Mouse (Mus musculus) gastrocnemius, postnatal 25 days (tissue): ENCODE measurements around the gene Zfp790. TPM values are rescaled to one million over a fixed set of nuclear protein-coding genes. Genes with fewer than 3 reads are reported as not detected.
A peak's percentile ranks its signal among the peaks of the same experiment; 100 is the strongest.
"Not testable (repeated sequence)": the region's sequence is repeated elsewhere in the genome, so short reads cannot be mapped to it uniquely, and the experiment has no call there.

Experiments used
- DNase-seq: peaks from one replicate; pipeline ENCODE4 v3.0.0; 2022
- microRNA-seq, 2 experiments: library from miRNA; unstranded; fragments of <30 nt; microRNA quantifications; one replicate each; pipeline ENCODE4 v1.2.0; 2021; ENCODE audit warnings: borderline replicate concordance in 2 of 2
- total RNA-seq, 2 experiments: library from RNA; stranded (reverse); gene quantifications; 1 replicate in 1 of 2; 2 replicates in 1 of 2; pipeline ENCODE4 v1.2.3; 2021

The Zfp790 gene
- total RNA-seq, 2 experiments from 2014 or later = 7.5 to 8.3 TPM

GRCm38 (mm10) chr7:29842105-29842504 is 26.2 kb downstream of the Zfp790 start:
- no peak for DNase-seq

DNA sequence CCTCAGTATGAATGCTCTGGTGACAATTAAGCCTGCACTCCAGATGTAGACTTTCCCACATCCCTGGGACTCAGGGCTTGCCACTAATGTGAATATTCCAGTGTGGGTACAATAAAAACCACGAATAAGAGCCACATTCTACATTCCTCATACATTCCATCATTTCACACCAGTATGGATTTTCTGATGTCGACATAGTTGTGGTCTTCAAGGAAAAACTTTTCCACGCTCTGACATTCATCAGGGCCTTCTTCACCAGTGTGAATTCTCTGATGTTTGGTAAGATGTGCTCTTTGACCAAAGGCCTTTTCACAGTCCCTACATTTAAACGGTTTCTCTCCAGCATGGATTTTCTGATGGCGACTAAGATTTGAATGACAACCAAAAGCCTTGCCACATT is 28.7 kb downstream of the Zfp790 start:
- DNase-seq = no peak

GRCm38 (mm10) chr7:29852831-29853218 is 36.9 kb downstream of the Zfp790 start:
- no peak for DNase-seq

DNA sequence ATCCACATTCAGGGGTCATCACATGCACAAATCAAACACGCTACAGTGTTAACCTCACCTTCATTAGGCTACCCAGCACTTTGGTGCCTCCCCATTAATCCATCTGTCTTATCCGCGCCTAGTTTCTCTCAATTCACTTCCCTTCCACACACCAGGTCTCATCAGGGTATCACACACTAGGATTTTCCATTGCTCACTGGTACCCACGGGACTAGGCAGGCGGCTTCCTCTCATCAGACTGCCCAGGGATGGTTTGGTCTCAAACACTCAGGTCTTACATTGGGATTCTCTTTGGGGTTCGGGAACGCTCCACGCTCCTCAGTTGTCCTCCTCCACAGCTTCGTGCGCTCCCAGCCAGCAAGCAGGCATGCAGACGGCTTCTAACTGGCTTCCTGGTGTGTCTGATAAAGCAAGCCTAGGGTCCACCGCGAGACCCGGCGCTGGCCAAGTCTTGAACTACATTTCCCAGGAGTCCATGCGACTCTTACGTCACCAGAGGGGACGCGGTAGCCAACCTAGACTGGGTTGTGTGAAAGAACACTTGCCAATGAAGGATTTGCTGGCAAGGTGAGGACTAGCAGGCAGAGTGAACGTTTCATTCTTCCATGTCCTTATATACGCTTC is 37.4 kb downstream of the Zfp790 start, which contains the start of gene Zfp940:
TSS of gene Zfp940 (minus strand) at position 451 of the 624 bp plus-strand sequence.
- peak; percentile 64 for DNase-seq

- DNase-seq = peak; percentile 86
These were observed 43.9 kb downstream of the Zfp790 start, which contains the start of gene Zfp420 for GRCm38 (mm10) chr7:29859532-29860517. Gene Zfp420 (plus strand): TSS chr7:29859979.

DNA sequence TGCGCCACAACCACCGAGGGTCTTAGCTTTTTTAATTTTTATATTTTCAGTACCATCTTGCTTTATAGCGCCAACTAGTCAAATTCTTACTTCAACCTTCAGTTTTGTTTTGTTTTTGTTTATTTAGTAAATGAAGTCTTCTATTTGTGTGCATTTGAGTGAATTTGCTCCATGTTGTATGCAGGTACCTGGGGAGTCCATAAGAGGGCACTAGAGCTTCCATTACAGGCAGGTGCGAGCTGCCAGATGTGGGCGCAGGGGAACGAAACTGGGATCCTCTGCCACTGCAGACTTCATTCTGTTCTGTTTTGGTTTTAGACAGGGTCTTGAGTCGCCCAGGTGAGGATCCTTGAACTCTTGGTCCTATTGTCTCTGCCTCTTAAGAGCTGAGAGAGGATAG is 45.7 kb downstream of the Zfp790 start:
- DNase-seq = no peak

GRCm38 (mm10) chr7:29874256-29874655 is 58.3 kb downstream of the Zfp790 start:
- DNase-seq = no peak

DNA sequence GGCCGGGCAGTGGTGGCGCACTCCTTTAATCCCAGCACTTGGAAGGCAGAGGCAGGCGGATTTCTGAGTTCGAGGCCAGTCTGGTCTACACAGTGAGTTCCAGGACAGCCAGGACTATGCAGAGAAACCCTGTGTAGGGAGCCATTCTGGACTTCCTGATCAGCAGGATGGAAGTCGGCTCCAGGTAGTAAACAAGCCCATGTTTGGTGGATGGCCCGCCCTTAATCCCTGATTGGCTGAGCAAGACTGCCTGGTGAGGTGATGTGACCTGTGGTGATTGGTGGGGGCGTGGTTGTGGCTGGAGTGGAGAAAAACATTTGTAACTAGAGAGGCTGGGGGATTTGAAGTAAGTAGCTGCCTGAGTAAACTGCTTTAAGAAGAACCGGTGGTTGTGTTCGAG is 61.6 kb downstream of the Zfp790 start:
- not testable (repeated sequence) for DNase-seq

GRCm38 (mm10) chr7:29880056-29880455 is 64.1 kb downstream of the Zfp790 start:
- no peak for DNase-seq

Small RNA genes lying within 50 kb of the gene (microRNA-seq; reads per million reads assigned to microRNA genes)
- 2.1 to 2.2 reads per million in 2 experiments for gene Mir1964

Other genes starting within 250 kb of the Zfp790 start
- not detected for gene Catsperg2, start 89.1 kb upstream of the Zfp790 start, total RNA-seq
- gene Zfp84, start 47.6 kb upstream of the Zfp790 start, total RNA-seq = 1 to 10 TPM; 6.4 to 6.9 TPM
- gene Zfp30, start 32.1 kb upstream of the Zfp790 start, total RNA-seq = 1 to 10 TPM; 2.2 to 2.8 TPM
- 1 to 10 TPM; 1.6 TPM for gene Zfp940, start 37.6 kb downstream of the Zfp790 start, total RNA-seq
- 1 to 10 TPM; 2.9 to 3.2 TPM for gene Zfp420, start 43.9 kb downstream of the Zfp790 start, total RNA-seq
- gene Zfp27, start 90.5 kb downstream of the Zfp790 start, total RNA-seq = 1 to 10 TPM; 5.8 to 6.3 TPM
- 1 to 10 TPM; 4.9 to 7.2 TPM for gene Zfp383, start 92.1 kb downstream of the Zfp790 start, total RNA-seq
- gene Zfp74, start 138.0 kb downstream of the Zfp790 start, total RNA-seq = 1 to 10 TPM; 4.5 to 5.9 TPM
- 10 to 100 TPM; 19.1 to 23.4 TPM for gene Zfp568, start 167.8 kb downstream of the Zfp790 start, total RNA-seq
- 1 to 10 TPM; 1.2 to 2.0 TPM for gene Zfp14, start 235.3 kb downstream of the Zfp790 start, total RNA-seq